Mouse (Mus musculus): ENCODE data around the gene Wasf2. TPM values are rescaled to one million over a fixed set of nuclear protein-coding genes. Genes with fewer than 3 reads are reported as not detected.

Wasf2 gene
- polyA plus RNA-seq, 1 experiment from 2014 or later = 109 TPM

GRCm38 (mm10) chr4:133233285-133233976 is 103.1 kb downstream of the Wasf2 start:
- Histone ChIP-seq H3K4me2 (no peak overlapping the region), H3K36me3 (no peaks in the 10 kb centered on the region), H3K4me3 (replicated peaks) (no peak overlapping the region), H3K4me1 (no peaks in the 10 kb centered on the region), H3K27ac (no peak overlapping the region), H3K9me3 (replicated peaks) (no peaks in the 10 kb centered on the region), H3K9ac (no peak overlapping the region), H3K27me3 (no peaks in the 10 kb centered on the region)
- 33% methylated on average over 10 of the region's 10 CpGs for WGBS
- no peak for ATAC-seq (replicated peaks; ENCODE audit: low FRiP score)

DNA sequence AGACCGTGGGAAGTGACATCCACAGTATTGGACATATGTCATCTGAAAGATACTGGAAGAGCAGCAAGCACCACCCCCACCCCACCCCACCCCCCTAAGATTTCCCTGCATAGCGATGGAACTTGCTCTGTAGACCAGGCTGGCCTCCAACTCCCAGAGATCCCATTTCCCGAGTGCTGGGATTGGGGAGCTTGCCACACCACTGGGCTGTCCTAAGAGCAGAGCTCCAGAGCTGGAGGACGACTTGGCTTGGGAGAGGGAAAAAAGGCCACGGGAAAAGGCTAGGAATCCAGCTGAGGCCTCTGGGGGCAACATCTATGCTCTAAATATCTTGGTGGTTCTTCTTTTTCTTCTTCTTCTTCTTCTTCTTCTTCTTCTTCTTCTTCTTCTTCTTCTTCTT is 104.5 kb downstream of the Wasf2 start:
- Histone ChIP-seq H3K36me3 (no peaks in the 10 kb centered on the region), H3K4me2 (no peak overlapping the region), H3K4me1 (no peaks in the 10 kb centered on the region), H3K9me3 (replicated peaks) (no peaks in the 10 kb centered on the region), H3K9ac (no peak overlapping the region), H3K4me3 (replicated peaks) (no peak overlapping the region), H3K27ac (no peak overlapping the region), H3K27me3 (peaks cover 8% of the 10 kb centered on the region; the same call in 1 of the 2 replicates)
- ATAC-seq (replicated peaks; ENCODE audit: low FRiP score) = no peak
- WGBS = 54% methylated on average over 5 of the region's 5 CpGs

- Histone ChIP-seq H3K4me3 (replicated peaks) (no peak overlapping the region), H3K9ac (no peak overlapping the region), H3K27me3 (peaks cover 8% of the 10 kb centered on the region; the same call in 1 of the 2 replicates), H3K27ac (no peak overlapping the region), H3K36me3 (no peaks in the 10 kb centered on the region), H3K4me1 (peaks cover 4% of the 10 kb centered on the region), H3K4me2 (no peak overlapping the region), H3K9me3 (replicated peaks) (no peaks in the 10 kb centered on the region)
- no peak for ATAC-seq (replicated peaks; ENCODE audit: low FRiP score)
- 80% methylated on average over 5 of the region's 5 CpGs for WGBS
Observed at GRCm38 (mm10) chr4:133235415-133235814, 105.1 kb downstream of the Wasf2 start.

GRCm38 (mm10) chr4:133237911-133238310 is 107.6 kb downstream of the Wasf2 start:
- 73% methylated on average over 4 of the region's 4 CpGs for WGBS

DNA sequence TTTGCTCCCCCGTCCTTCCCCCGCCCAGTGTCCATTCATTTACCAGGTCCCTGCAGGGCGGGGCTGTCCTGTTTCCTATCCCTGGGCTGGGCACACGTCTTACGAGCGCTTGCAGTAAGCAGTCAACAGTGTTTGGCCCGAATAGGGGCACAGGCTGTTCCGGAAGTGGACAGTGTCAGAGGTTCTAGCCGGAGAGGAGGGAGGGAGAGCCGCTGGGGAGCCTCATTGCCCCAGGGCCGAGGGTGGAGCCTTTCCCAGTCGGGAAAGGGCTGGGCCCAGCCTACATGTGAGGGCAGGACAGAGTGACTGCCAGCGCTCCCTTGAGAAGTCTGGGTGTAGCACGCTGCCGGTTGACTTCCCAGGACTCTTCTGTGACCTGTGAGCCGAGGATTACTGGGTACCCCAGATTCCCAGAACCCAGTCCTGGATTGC is 110.2 kb downstream of the Wasf2 start, which contains the start of gene Map3k6:
TSS of gene Map3k6 (plus strand) at position 329 of the 432 bp plus-strand sequence.
- Histone ChIP-seq H3K9me3 (replicated peaks) (no peaks in the 10 kb centered on the region), H3K27me3 (peaks cover 36% of the 10 kb centered on the region), H3K36me3 (no peaks in the 10 kb centered on the region), H3K4me2 (peak within 1 kb of the TSS; percentile 98), H3K4me1 (peaks cover 27% of the 10 kb centered on the region), H3K27ac (peak within 1 kb of the TSS; percentile 81), H3K4me3 (replicated peaks) (peak within 1 kb of the TSS; percentile 67), H3K9ac (peak within 1 kb of the TSS; percentile 62)
- 3% methylated on average over 16 of the region's 16 CpGs for WGBS
- ATAC-seq (replicated peaks; ENCODE audit: low FRiP score) = peak; percentile 38

More at GRCm38 (mm10) chr4:133237911-133238310, 107.6 kb downstream of the Wasf2 start:
- no peak overlapping the region for H3K4me3 ChIP-seq (replicated peaks)
- no peaks in the 10 kb centered on the region for H3K9me3 ChIP-seq (replicated peaks)
- peaks cover 19% of the 10 kb centered on the region for H3K4me1 ChIP-seq
- H3K9ac ChIP-seq = no peak overlapping the region
- ATAC-seq (replicated peaks; ENCODE audit: low FRiP score) = no peak
- peaks cover 20% of the 10 kb centered on the region for H3K27me3 ChIP-seq
- no peak overlapping the region for H3K4me2 ChIP-seq
- no peaks in the 10 kb centered on the region for H3K36me3 ChIP-seq
- H3K27ac ChIP-seq = no peak overlapping the region

- Histone ChIP-seq H3K4me1 (peaks cover 27% of the 10 kb centered on the region), H3K4me3 (replicated peaks) (peak overlapping the region; percentile 67), H3K27ac (peak overlapping the region; percentile 81), H3K27me3 (peaks cover 40% of the 10 kb centered on the region), H3K4me2 (peak overlapping the region; percentile 98), H3K9me3 (replicated peaks) (no peaks in the 10 kb centered on the region), H3K36me3 (no peaks in the 10 kb centered on the region), H3K9ac (peak overlapping the region; percentile 62)
- peak; percentile 94 for ATAC-seq (replicated peaks; ENCODE audit: low FRiP score)
- under 1% methylated on average over 78 of the region's 78 CpGs for WGBS
Observed at GRCm38 (mm10) chr4:133240934-133241908, 110.9 kb downstream of the Wasf2 start.

DNA sequence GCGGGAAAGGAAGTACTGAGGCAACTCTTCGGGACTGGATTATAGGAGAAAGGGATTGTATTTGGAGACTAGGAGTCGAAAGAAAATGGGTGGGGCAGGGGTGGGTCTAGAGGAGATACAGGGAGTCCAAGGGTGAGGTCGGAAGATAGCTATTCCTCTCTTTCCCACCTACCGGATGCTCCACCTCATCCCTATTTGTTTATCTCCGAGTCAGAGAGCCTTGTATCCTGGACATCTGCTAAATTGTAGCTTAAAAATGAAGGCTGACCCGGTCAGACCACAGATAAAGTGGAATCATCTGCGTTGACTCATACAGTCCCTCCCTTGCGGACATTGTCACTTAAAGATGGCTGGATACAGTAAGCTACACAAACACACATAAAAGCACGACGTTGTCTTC is 111.6 kb downstream of the Wasf2 start:
- 0 out of 2 replicates have a peak overlapping the region, but pooled peaks have one; percentile 5 for H3K9ac ChIP-seq

DNA sequence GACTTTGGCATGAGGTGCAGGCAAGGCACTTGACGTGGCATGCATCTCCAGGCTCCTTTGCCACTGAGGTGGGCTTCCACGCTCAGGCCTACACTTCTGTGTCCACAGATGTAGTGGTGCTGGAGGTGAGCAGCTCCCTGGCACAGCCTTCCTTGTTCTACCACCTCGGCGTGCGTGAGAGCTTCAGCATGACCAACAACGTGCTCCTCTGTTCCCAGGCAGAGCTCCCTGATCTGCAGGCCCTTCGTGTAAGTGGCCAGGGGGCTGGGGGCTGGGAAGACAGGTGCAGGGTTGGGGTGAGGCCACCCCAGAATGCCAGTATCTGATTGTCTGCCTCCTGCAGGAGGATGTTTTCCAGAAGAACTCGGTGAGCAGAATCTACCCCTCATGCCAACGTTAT is 112.4 kb downstream of the Wasf2 start:
- Histone ChIP-seq H3K9me3 (replicated peaks) (no peaks in the 10 kb centered on the region), H3K4me2 (no peak overlapping the region), H3K27ac (no peak overlapping the region), H3K36me3 (no peaks in the 10 kb centered on the region), H3K4me3 (replicated peaks) (no peak overlapping the region), H3K27me3 (peaks cover 55% of the 10 kb centered on the region), H3K9ac (no peak overlapping the region), H3K4me1 (peaks cover 37% of the 10 kb centered on the region)
- WGBS = 65% methylated on average over 9 of the region's 9 CpGs
- no peak for ATAC-seq (replicated peaks; ENCODE audit: low FRiP score)

More for the DNA sequence above, 111.6 kb downstream of the Wasf2 start:
- no peak for ATAC-seq (replicated peaks; ENCODE audit: low FRiP score)
- no peaks in the 10 kb centered on the region for H3K9me3 ChIP-seq (replicated peaks)
- no peaks in the 10 kb centered on the region for H3K36me3 ChIP-seq
- peak overlapping the region; percentile 98 for H3K4me2 ChIP-seq
- WGBS = 29% methylated on average over 11 of the region's 11 CpGs
- 0 out of 2 replicates have a peak overlapping the region, but pooled peaks have one; percentile 81 for H3K27ac ChIP-seq
- H3K4me1 ChIP-seq = peaks cover 31% of the 10 kb centered on the region
- peaks cover 47% of the 10 kb centered on the region for H3K27me3 ChIP-seq
- peak overlapping the region; percentile 67 for H3K4me3 ChIP-seq (replicated peaks)

DNA sequence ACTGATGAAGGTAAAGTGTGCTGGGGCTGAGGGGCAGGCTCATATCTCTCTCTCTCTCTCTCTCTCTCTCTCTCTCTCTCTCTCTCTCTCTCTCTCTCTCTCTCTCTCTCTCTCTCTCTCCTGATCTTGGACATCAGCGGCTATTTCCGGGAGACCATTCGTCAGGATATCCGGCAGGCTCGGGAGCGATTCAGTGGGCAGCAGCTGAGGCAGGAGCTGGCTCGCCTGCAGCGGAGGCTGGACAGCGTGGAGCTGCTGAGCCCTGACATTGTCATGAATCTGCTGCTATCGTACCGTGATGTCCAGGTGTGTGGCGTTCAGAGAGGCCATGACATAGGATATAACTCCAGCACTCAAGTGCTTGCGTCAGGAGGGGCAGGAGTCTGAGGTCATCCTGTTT is 113.2 kb downstream of the Wasf2 start:
- 0 out of 2 replicates have a peak overlapping the region, but pooled peaks have one; percentile 20 for H3K4me2 ChIP-seq
- no peak overlapping the region for H3K27ac ChIP-seq
- H3K4me3 ChIP-seq (replicated peaks) = no peak overlapping the region
- 22% methylated on average over 13 of the region's 13 CpGs for WGBS
- no peak overlapping the region for H3K9ac ChIP-seq
- no peaks in the 10 kb centered on the region for H3K9me3 ChIP-seq (replicated peaks)
- ATAC-seq (replicated peaks; ENCODE audit: low FRiP score) = no peak
- H3K36me3 ChIP-seq = no peaks in the 10 kb centered on the region
- peaks cover 37% of the 10 kb centered on the region for H3K4me1 ChIP-seq
- peaks cover 63% of the 10 kb centered on the region for H3K27me3 ChIP-seq

DNA sequence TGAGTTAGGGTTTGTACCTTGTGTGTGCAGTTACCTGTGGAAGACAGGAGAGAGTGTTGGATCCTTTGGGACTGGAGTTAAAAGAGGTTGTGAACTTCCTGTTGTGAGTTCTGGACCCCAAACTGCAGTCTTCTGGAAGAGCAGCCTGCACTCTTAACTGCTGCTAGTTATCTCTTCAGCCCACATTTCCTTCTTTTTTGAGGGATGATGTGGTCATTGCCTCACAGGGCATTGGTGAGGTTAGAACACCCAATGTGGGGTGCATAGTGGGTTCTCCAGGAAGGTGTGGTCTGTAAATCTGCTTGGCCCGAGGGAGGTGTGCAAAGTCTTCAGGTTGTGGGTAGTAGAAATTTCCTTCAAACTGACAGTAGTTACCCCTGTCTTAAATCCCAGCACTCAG is 114.0 kb downstream of the Wasf2 start:
- Histone ChIP-seq H3K27ac (no peak overlapping the region), H3K36me3 (no peaks in the 10 kb centered on the region), H3K27me3 (peaks cover 63% of the 10 kb centered on the region), H3K4me1 (peaks cover 37% of the 10 kb centered on the region), H3K4me3 (replicated peaks) (no peak overlapping the region), H3K4me2 (no peak overlapping the region), H3K9ac (no peak overlapping the region), H3K9me3 (replicated peaks) (no peaks in the 10 kb centered on the region)
- ATAC-seq (replicated peaks; ENCODE audit: low FRiP score) = no peak
- 91% methylated on average over 1 of the region's 1 CpGs for WGBS

GRCm38 (mm10) chr4:133247072-133247471 is 116.8 kb downstream of the Wasf2 start:
- Histone ChIP-seq H3K9me3 (replicated peaks) (no peaks in the 10 kb centered on the region), H3K4me2 (peak overlapping the region; percentile 17; the same call in 1 of the 2 replicates), H3K4me1 (peaks cover 48% of the 10 kb centered on the region), H3K9ac (no peak overlapping the region), H3K36me3 (no peaks in the 10 kb centered on the region), H3K27ac (no peak overlapping the region), H3K27me3 (peaks cover 84% of the 10 kb centered on the region), H3K4me3 (replicated peaks) (no peak overlapping the region)
- WGBS = 28% methylated on average over 15 of the region's 15 CpGs
- no peak for ATAC-seq (replicated peaks; ENCODE audit: low FRiP score)

Data from kidney, embryonic 15.5 days (tissue).